In genomic region chr10:99269301-99269701, GRCm38 (mm10) we compare ENCODE assay signal across 8 mouse cellular contexts. TPM values are rescaled to one million over a fixed set of nuclear protein-coding genes. Genes with fewer than 3 reads are reported as not detected.
DNase-seq lines count a peak whose midpoint lies in the region; ATAC-seq lines count a peak whose summit lies in the region.

No protein-coding gene starts in this region.

- DNase-seq in lung, postnatal 25 days (ENCODE audit: low spot score): no peak
- peak; percentile 70 for DNase-seq in limb, embryonic 10.5 days (ENCODE audit: low spot score)
- no peak for DNase-seq in thymus, postnatal 0 days (ENCODE audit: low spot score)
- DNase-seq in adipocyte (ENCODE audit: low spot score): no peak

- peak overlapping the region; percentile 85 for H3K27ac ChIP-seq in lung, embryonic 16.5 days (ENCODE audit: low read length)
- peak overlapping the region; percentile 86 for H3K27ac ChIP-seq in forebrain, embryonic 12.5 days
- peak overlapping the region; percentile 99 for H3K27ac ChIP-seq in limb, embryonic 10.5 days
- H3K27ac ChIP-seq in neural tube, embryonic 13.5 days (replicated peaks): peak overlapping the region; percentile 57

- H3K27me3 ChIP-seq in lung, embryonic 16.5 days (ENCODE audit: control insufficient read depth, insufficient read depth, low read depth, low read length): no peaks in the 10 kb centered on the region
- peaks cover 22% of the 10 kb centered on the region for H3K27me3 ChIP-seq in forebrain, embryonic 12.5 days
- H3K27me3 ChIP-seq in limb, embryonic 10.5 days (ENCODE audit: low read depth, poor library complexity, severe bottlenecking): no peaks in the 10 kb centered on the region
- peaks cover 25% of the 10 kb centered on the region; the same call in 1 of the 2 replicates for H3K27me3 ChIP-seq in neural tube, embryonic 13.5 days

- H3K9ac ChIP-seq in lung, embryonic 16.5 days (ENCODE audit: low read length): no peak overlapping the region
- no peak overlapping the region for H3K9ac ChIP-seq in forebrain, embryonic 12.5 days
- no peak overlapping the region for H3K9ac ChIP-seq in neural tube, embryonic 13.5 days

- H3K4me2 ChIP-seq in lung, embryonic 16.5 days (ENCODE audit: low read depth, low read length): no peak overlapping the region
- peak overlapping the region; percentile 40 for H3K4me2 ChIP-seq in forebrain, embryonic 12.5 days
- H3K4me2 ChIP-seq in neural tube, embryonic 13.5 days: no peak overlapping the region

- no peaks in the 10 kb centered on the region for H3K9me3 ChIP-seq in lung, embryonic 16.5 days (ENCODE audit: control insufficient read depth, low read length)
- H3K9me3 ChIP-seq in forebrain, embryonic 12.5 days: no peaks in the 10 kb centered on the region
- no peaks in the 10 kb centered on the region for H3K9me3 ChIP-seq in limb, embryonic 10.5 days (replicated peaks)
- no peaks in the 10 kb centered on the region for H3K9me3 ChIP-seq in neural tube, embryonic 13.5 days

- ATAC-seq in lung, embryonic 16.5 days (ENCODE audit: low read depth): no peak
- peak; percentile 60 for ATAC-seq in forebrain, embryonic 12.5 days (ENCODE audit: low FRiP score)
- ATAC-seq in neural tube, embryonic 13.5 days (ENCODE audit: low read depth): peak; percentile 49; the same call in 1 of the 2 replicates
- ATAC-seq in erythroblast, adult 5-6 weeks (replicated peaks; ENCODE audit: low FRiP score, poor library complexity, severe bottlenecking): no peak

- WGBS in lung, embryonic 16.5 days: 30% methylated on average over 4 of the region's 4 CpGs
- WGBS in forebrain, embryonic 12.5 days: under 1% methylated on average over 4 of the region's 4 CpGs
- WGBS in limb, embryonic 10.5 days: 2% methylated on average over 4 of the region's 4 CpGs
- WGBS in neural tube, embryonic 13.5 days: 3% methylated on average over 4 of the region's 4 CpGs

- H3K4me1 ChIP-seq in lung, embryonic 16.5 days (replicated peaks; ENCODE audit: control insufficient read depth, insufficient read depth, low read length): peaks cover 48% of the 10 kb centered on the region
- peaks cover 54% of the 10 kb centered on the region for H3K4me1 ChIP-seq in forebrain, embryonic 12.5 days
- peaks cover 63% of the 10 kb centered on the region for H3K4me1 ChIP-seq in limb, embryonic 10.5 days
- H3K4me1 ChIP-seq in neural tube, embryonic 13.5 days (replicated peaks): peaks cover 53% of the 10 kb centered on the region

- H3K36me3 ChIP-seq in lung, embryonic 16.5 days (ENCODE audit: control insufficient read depth, insufficient read depth, low read length): peaks cover 4% of the 10 kb centered on the region
- H3K36me3 ChIP-seq in forebrain, embryonic 12.5 days (replicated peaks): no peaks in the 10 kb centered on the region
- H3K36me3 ChIP-seq in limb, embryonic 10.5 days: peaks cover 37% of the 10 kb centered on the region
- H3K36me3 ChIP-seq in neural tube, embryonic 13.5 days: no peaks in the 10 kb centered on the region

- H3K4me3 ChIP-seq in lung, embryonic 16.5 days (ENCODE audit: low read length): no peak overlapping the region
- no peak overlapping the region for H3K4me3 ChIP-seq in forebrain, embryonic 12.5 days (replicated peaks)
- H3K4me3 ChIP-seq in limb, embryonic 10.5 days: peak overlapping the region; percentile 19
- no peak overlapping the region for H3K4me3 ChIP-seq in neural tube, embryonic 13.5 days

RNA-seq across cellular contexts. Expression of gene Dusp6, which starts 6.3 kb away (rescaled TPM):
- polyA plus RNA-seq in lung, embryonic 16.5 days (2015; fragmentation: Nextera tagmentation; extraction: Ambion mirVana): 79.3 and 80.3 TPM in 2 replicates
- polyA plus RNA-seq in forebrain, embryonic 12.5 days (2016; fragmentation: Nextera tagmentation; extraction: Ambion mirVana): 37.1 and 40.0 TPM in 2 replicates
- polyA plus RNA-seq in limb, embryonic 10.5 days (2016; fragmentation: Nextera tagmentation; extraction: Ambion mirVana): 206 and 223 TPM in 2 replicates
- polyA plus RNA-seq in neural tube, embryonic 13.5 days (2015; fragmentation: Nextera tagmentation; extraction: Ambion mirVana): 23.4 and 29.9 TPM in 2 replicates
- 33.7 and 34.4 TPM in 2 replicates for polyA plus RNA-seq in thymus, postnatal 0 days (2015; fragmentation: Nextera tagmentation; extraction: Ambion mirVana)
- total RNA-seq in erythroblast, adult 5-6 weeks (2015; ENCODE audit: low replicate concordance): 9.4 and 15.6 TPM in 2 replicates
- total RNA-seq in erythroblast, adult 5-6 weeks (2017; ENCODE audit: low replicate concordance): 7.9 and 13.7 TPM in 2 replicates

Comparison
In these comparisons a context has a peak if more than half of its experiments do, and no peak if none do; other contexts are left out.
1. ATAC-seq: peak in forebrain, embryonic 12.5 days (single experiment) and neural tube, embryonic 13.5 days (single experiment); none in lung, embryonic 16.5 days (single experiment) and erythroblast, adult 5-6 weeks (single experiment).
2. Peak in every context shown above with its lines, with median percentiles within 50 percentile points of each other: H3K27ac ChIP-seq.